Mouse (Mus musculus) small intestine, adult 10 weeks (tissue): ENCODE results near the gene Taar8a. TPM values are rescaled to one million over a fixed set of nuclear protein-coding genes. Genes with fewer than 3 reads are reported as not detected.

Experiments
- polyA plus RNA-seq: library from polyadenylated mRNA; stranded (reverse); fragments of 350-450 nt; fragmentation: Illumina TruSeq; extraction: RNeasy Lipid Tissue Mini Kit (QIAGEN cat#74804); gene quantifications from one replicate; pipeline ENCODE4 v1.2.3, GENCODE M21; 2014; ENCODE audit warnings: low replicate concordance

The Taar8a gene
- not detected for polyA plus RNA-seq

GRCm38 (mm10) chr10:24076200-24076599 is at the start of gene Taar8a:
TSS of gene Taar8a (plus strand) at chr10:24076500.

GRCm38 (mm10) chr10:24026922-24027321 is 49.4 kb upstream of the Taar8a start, which contains the start of gene Taar7d:
TSS of gene Taar7d (plus strand) at chr10:24027222.

GRCm38 (mm10) chr10:24037314-24037713 is 39.0 kb upstream of the Taar8a start, which contains the start of gene Taar7e:
TSS of gene Taar7e (plus strand) at chr10:24037614.

GRCm38 (mm10) chr10:24049210-24049609 is 27.1 kb upstream of the Taar8a start, which contains the start of gene Taar7f:
TSS of gene Taar7f (plus strand) at chr10:24049510.

GRCm38 (mm10) chr10:24092194-24092593 is 15.9 kb downstream of the Taar8a start, which contains the start of gene Taar8b:
TSS of gene Taar8b (minus strand) at chr10:24092294.

GRCm38 (mm10) chr10:24101812-24102211 is 25.5 kb downstream of the Taar8a start, which contains the start of gene Taar8c:
TSS of gene Taar8c (minus strand) at chr10:24101912.

GRCm38 (mm10) chr10:24109434-24109833 is 33.1 kb downstream of the Taar8a start, which contains the start of gene Taar9:
TSS of gene Taar9 (minus strand) at chr10:24109534.

Other genes starting within 250 kb of the Taar8a start
- 0.30 TPM for gene Vnn3, start 225.0 kb upstream of the Taar8a start, polyA plus RNA-seq
- 150 TPM for gene Vnn1, start 181.8 kb upstream of the Taar8a start, polyA plus RNA-seq
- gene Taar1, start 156.1 kb upstream of the Taar8a start, polyA plus RNA-seq = not detected
- not detected for gene Taar2, start 137.9 kb upstream of the Taar8a start, polyA plus RNA-seq
- not detected for gene Taar3, start 126.9 kb upstream of the Taar8a start, polyA plus RNA-seq
- gene Taar4, start 116.0 kb upstream of the Taar8a start, polyA plus RNA-seq = not detected
- not detected for gene Taar5, start 105.8 kb upstream of the Taar8a start, polyA plus RNA-seq
- gene Taar6, start 90.9 kb upstream of the Taar8a start, polyA plus RNA-seq = not detected
- gene Taar7a, start 83.0 kb upstream of the Taar8a start, polyA plus RNA-seq = not detected
- gene Taar7b, start 76.6 kb upstream of the Taar8a start, polyA plus RNA-seq = not detected
- not detected for gene Taar7d, start 49.3 kb upstream of the Taar8a start, polyA plus RNA-seq
- not detected for gene Taar7e, start 38.9 kb upstream of the Taar8a start, polyA plus RNA-seq
- not detected for gene Taar7f, start 27.0 kb upstream of the Taar8a start, polyA plus RNA-seq
- not detected for gene Taar8b, start 15.8 kb downstream of the Taar8a start, polyA plus RNA-seq
- gene Taar8c, start 25.4 kb downstream of the Taar8a start, polyA plus RNA-seq = 0.45 TPM
- gene Taar9, start 33.0 kb downstream of the Taar8a start, polyA plus RNA-seq = not detected
- 266 TPM for gene Stx7, start 72.8 kb downstream of the Taar8a start, polyA plus RNA-seq
- gene Moxd1, start 147.0 kb downstream of the Taar8a start, polyA plus RNA-seq = 4.8 TPM